Mouse (Mus musculus) right cerebral cortex, adult 2 months (tissue): ENCODE results near the gene Neurl4.
"Not testable (repeated sequence)": the region's sequence is repeated elsewhere in the genome, so short reads cannot be mapped to it uniquely, and the experiment has no call there.

Experiments
- DNase-seq, 2 experiments: peaks; one replicate each; pipeline ENCODE4 v3.0.0; 2021 to 2022; ENCODE audit warnings: low spot score in 2 of 2

The Neurl4 gene

GRCm38 (mm10) chr11:69900471-69901405, at the start of gene Neurl4, which contains the start of gene 2810408A11Rik:
Gene Neurl4 (plus strand): TSS chr11:69901072.
Gene 2810408A11Rik (minus strand): TSS chr11:69900987.
- DNase-seq, result peak; percentile 88 to 91

GRCm38 (mm10) chr11:69853994-69854393, 46.9 kb upstream of the Neurl4 start:
- no peak for DNase-seq

GRCm38 (mm10) chr11:69854680-69855079, 46.2 kb upstream of the Neurl4 start:
- no peak for DNase-seq

GRCm38 (mm10) chr11:69855347-69855746, 45.5 kb upstream of the Neurl4 start:
- no peak for DNase-seq

GRCm38 (mm10) chr11:69858113-69858998, 42.5 kb upstream of the Neurl4 start, which contains the start of gene Tnk1:
Gene Tnk1 (minus strand): TSS chr11:69858730.
- no peak for DNase-seq

GRCm38 (mm10) chr11:69863729-69864128, 37.1 kb upstream of the Neurl4 start:
- DNase-seq, result not testable (repeated sequence)

GRCm38 (mm10) chr11:69864138-69864860, 36.6 kb upstream of the Neurl4 start:
- DNase-seq, result no peak

- DNase-seq, result no peak
Observed at GRCm38 (mm10) chr11:69865561-69865960, 35.3 kb upstream of the Neurl4 start.

- DNase-seq, result no peak
Observed at GRCm38 (mm10) chr11:69867335-69867734, 33.5 kb upstream of the Neurl4 start.

- DNase-seq, result no peak
Observed at GRCm38 (mm10) chr11:69870289-69871069, 30.4 kb upstream of the Neurl4 start.

- DNase-seq, result no peak
Observed at GRCm38 (mm10) chr11:69871822-69872221, 29.1 kb upstream of the Neurl4 start.

GRCm38 (mm10) chr11:69872451-69872850, 28.4 kb upstream of the Neurl4 start:
- DNase-seq, result no peak

GRCm38 (mm10) chr11:69876186-69876585, 24.7 kb upstream of the Neurl4 start:
- DNase-seq, result peak in 1 of 2 experiments; percentile 22

- peak; percentile 71 to 72 for DNase-seq
Observed at GRCm38 (mm10) chr11:69876867-69877266, 24.0 kb upstream of the Neurl4 start.

- DNase-seq, result no peak
Observed at GRCm38 (mm10) chr11:69877878-69878277, 23.0 kb upstream of the Neurl4 start, which contains the start of gene Tmem95. Gene Tmem95 (minus strand): TSS chr11:69878018.

- no peak for DNase-seq
Observed at GRCm38 (mm10) chr11:69878399-69878798, 22.5 kb upstream of the Neurl4 start.

- DNase-seq, result no peak
Observed at GRCm38 (mm10) chr11:69878952-69879351, 21.9 kb upstream of the Neurl4 start.

- no peak for DNase-seq
Observed at GRCm38 (mm10) chr11:69879711-69880110, 21.2 kb upstream of the Neurl4 start.

- peak; percentile 37 to 54 for DNase-seq
Observed at GRCm38 (mm10) chr11:69880506-69880852, 20.4 kb upstream of the Neurl4 start.

GRCm38 (mm10) chr11:69880853-69881603, 19.8 kb upstream of the Neurl4 start, which contains the start of gene Kctd11:
Gene Kctd11 (minus strand): TSS chr11:69881406.
- DNase-seq, result peak; percentile 56 to 65
